9 mouse cellular contexts compared by ENCODE assay signal in the genomic region with DNA sequence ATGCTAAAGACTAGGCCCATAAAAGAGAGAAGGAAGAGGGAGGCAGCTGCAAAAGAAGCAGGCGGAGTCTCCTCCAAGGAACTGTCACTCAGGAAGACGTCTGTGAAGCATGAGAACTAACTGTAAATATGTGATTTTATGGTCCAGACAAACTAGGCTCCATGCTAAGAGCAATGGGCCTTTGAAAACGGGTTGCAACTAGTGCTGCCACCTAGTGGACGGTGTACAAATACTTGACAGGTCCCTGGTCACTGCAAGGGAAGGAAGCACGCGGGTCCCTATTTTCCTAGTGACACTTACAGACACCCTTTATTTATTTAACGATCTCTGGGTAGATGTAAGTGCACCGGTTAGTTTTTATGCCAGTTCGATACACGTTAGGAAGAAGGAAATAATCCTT. TPM values are rescaled to one million over a fixed set of nuclear protein-coding genes. Genes with fewer than 3 reads are reported as not detected.
A peak's percentile ranks its signal among the peaks of the same experiment; 100 is the strongest.
DNase-seq lines count a peak whose midpoint lies in the region; ATAC-seq lines count a peak whose summit lies in the region.
"Had no signal": no experiment of that assay in that cellular context is flagged by ENCODE, and none has a peak within 500 bp of the region (broad histone marks: within the 10 kb centered on the region; RNA-seq: fewer than 3 reads in every experiment).

No protein-coding gene starts in this region.

- H3K4me3 ChIP-seq in lung, embryonic 16.5 days (ENCODE audit: low read length), result no peak overlapping the region
- H3K4me3 ChIP-seq: heart, embryonic 15.5 days had no signal

- WGBS in lung, embryonic 16.5 days, result 4% methylated on average over 10 of the region's 10 CpGs

- no peaks in the 10 kb centered on the region for H3K4me1 ChIP-seq in lung, embryonic 16.5 days (replicated peaks; ENCODE audit: control insufficient read depth, insufficient read depth, low read length)
- H3K4me1 ChIP-seq: heart, embryonic 15.5 days had no signal

- no peaks in the 10 kb centered on the region for H3K27me3 ChIP-seq in lung, embryonic 16.5 days (ENCODE audit: control insufficient read depth, insufficient read depth, low read depth, low read length)

- no peak overlapping the region for H3K9ac ChIP-seq in lung, embryonic 16.5 days (ENCODE audit: low read length)
- H3K9ac ChIP-seq: heart, embryonic 15.5 days had no signal

- peak; percentile 78 for DNase-seq in ES-CJ7 (ENCODE audit: low read depth, low spot score)
- DNase-seq in brain, adult 2 months (ENCODE audit: low read depth, low spot score), result peak; percentile 87
- peak; percentile 74 to 86 for DNase-seq in heart, postnatal 14 days
- peak; percentile 87 to 88 for DNase-seq in kidney, postnatal 4 days
- DNase-seq in ovary, postnatal 36 days (ENCODE audit: low spot score), result peak; percentile 54
- peak; percentile 74 for DNase-seq in thymus, postnatal 14 days

- ATAC-seq in erythroblast, adult 5-6 weeks (replicated peaks; ENCODE audit: low FRiP score, poor library complexity, severe bottlenecking), result peak; percentile 64; the same call in 1 of the 2 replicates
- ATAC-seq in lung, embryonic 16.5 days (ENCODE audit: low read depth), result peak; percentile 74; the same call in 1 of the 2 replicates

- no peaks in the 10 kb centered on the region for H3K9me3 ChIP-seq in lung, embryonic 16.5 days (ENCODE audit: control insufficient read depth, low read length)
- H3K9me3 ChIP-seq: heart, embryonic 15.5 days had no signal

- no peak overlapping the region for H3K4me2 ChIP-seq in lung, embryonic 16.5 days (ENCODE audit: low read depth, low read length)
- H3K4me2 ChIP-seq: heart, embryonic 15.5 days had no signal

- H3K27ac ChIP-seq in lung, embryonic 16.5 days (ENCODE audit: low read length), result no peak overlapping the region
- H3K27ac ChIP-seq: heart, embryonic 15.5 days had no signal

- H3K36me3 ChIP-seq in lung, embryonic 16.5 days (ENCODE audit: control insufficient read depth, insufficient read depth, low read length), result no peaks in the 10 kb centered on the region
- H3K36me3 ChIP-seq: heart, embryonic 15.5 days had no signal

- intact Hi-C loops in heart, postnatal 14 days (cut with DNase I), result loop anchor here (1.0 to 5.0 kb wide), 2 partner anchors 46 to 134 kb away; a partner anchor contains a TSS

RNA-seq across cellular contexts. Expression of a gene that starts 10.9 kb away (rescaled TPM):
- total RNA-seq in erythroblast, adult 5-6 weeks (2015; ENCODE audit: low replicate concordance), result not detected in 2 replicates
- total RNA-seq in erythroblast, adult 5-6 weeks (2017; ENCODE audit: low replicate concordance), result not detected in 2 replicates
- under 1 TPM in 1 of 2 experiments, not detected in 1; 0.17 TPM for total RNA-seq in heart, postnatal 14 days (2021)
- polyA plus RNA-seq in lung, embryonic 16.5 days (2015; fragmentation: Nextera tagmentation; extraction: Ambion mirVana), result 1.6 and 2.0 TPM in 2 replicates
